Mouse (Mus musculus) stomach, embryonic 14.5 days (tissue): Measurements from ENCODE around the gene Srpr. TPM values are rescaled to one million over a fixed set of nuclear protein-coding genes. Genes with fewer than 3 reads are reported as not detected.

ENCODE experiments used
- ATAC-seq: fragments of 200-750 bp; cut with Nextera tagmentation; 2 replicates; pipeline ENCODE4 v1.8.0; 2017; ENCODE audit warnings: low read depth, moderate TSS enrichment; ENCODE audit not compliant: insufficient number of reproducible peaks, insufficient read depth, low FRiP score
- H3K27ac ChIP-seq: fragments of 300-500 bp; sonication (generic); 2 replicates; pipeline ENCODE4 v1.5.1; 2014; ENCODE audit warnings: mild to moderate bottlenecking, low read length, moderate library complexity, mixed read lengths
- H3K27me3 ChIP-seq: fragments of 300-500 bp; sonication (generic); 2 replicates; pipeline ENCODE4 v1.6.1; 2014; ENCODE audit warnings: low read length, control low read depth, mixed read lengths; ENCODE audit not compliant: control insufficient read depth, insufficient read depth
- H3K36me3 ChIP-seq: fragments of 300-500 bp; sonication (generic); 2 replicates; pipeline ENCODE4 v1.6.1; 2014; ENCODE audit warnings: mild to moderate bottlenecking, control low read depth, low read length, moderate library complexity, mixed read lengths; ENCODE audit not compliant: control insufficient read depth, insufficient read depth
- H3K4me1 ChIP-seq: fragments of 300-500 bp; sonication (generic); 2 replicates; pipeline ENCODE4 v1.6.1; 2014; ENCODE audit warnings: low read length, control low read depth, mixed read lengths; ENCODE audit not compliant: control insufficient read depth, insufficient read depth
- H3K4me2 ChIP-seq: fragments of 300-500 bp; sonication (generic); replicated peaks from 2 replicates; pipeline ENCODE4 v1.6.1; 2014; ENCODE audit warnings: low read depth, low read length, control low read depth
- H3K4me3 ChIP-seq: fragments of 300-500 bp; sonication (generic); 2 replicates; pipeline ENCODE4 v1.5.1; 2014; ENCODE audit warnings: low read depth, low read length, control low read depth
- H3K9ac ChIP-seq: fragments of 300-500 bp; sonication (generic); replicated peaks from 2 replicates; pipeline ENCODE4 v1.6.1; 2014; ENCODE audit warnings: low read depth, mild to moderate bottlenecking, control low read depth, low read length, moderate library complexity, mixed read lengths
- H3K9me3 ChIP-seq: fragments of 300-500 bp; sonication (generic); 2 replicates; pipeline ENCODE4 v1.6.1; 2016; ENCODE audit warnings: low read depth, low read length, control low read depth; ENCODE audit not compliant: control insufficient read depth
- WGBS: fragments of 180-500 bp; shearing (Covaris S2); extraction: QIAGEN DNeasy Blood & Tissue Kit; methylation state at CpG from one replicate; pipeline ENCODE4 v1.1.7; 2014; 5-methylcytosine and 5-hydroxymethylcytosine counted together
- polyA plus RNA-seq: library from polyadenylated mRNA; unstranded; fragments of >200 nt; fragmentation: Nextera tagmentation; extraction: Ambion mirVana; gene quantifications from 2 replicates; pipeline ENCODE4 v1.2.1, GENCODE M21; 2014

The Srpr gene
- polyA plus RNA-seq, 1 experiment from 2014 or later = 141 TPM

GRCm38 (mm10) chr9:35293465-35293864, 93.5 kb downstream of the Srpr start:
- WGBS = 79% methylated on average over 5 of the region's 5 CpGs
- no peaks in the 10 kb centered on the region for H3K9me3 ChIP-seq
- no peak overlapping the region for H3K4me3 ChIP-seq
- H3K27me3 ChIP-seq = no peaks in the 10 kb centered on the region
- no peak for ATAC-seq
- H3K4me1 ChIP-seq = no peaks in the 10 kb centered on the region
- H3K9ac ChIP-seq = no peak overlapping the region
- H3K4me2 ChIP-seq = no peak overlapping the region
- H3K27ac ChIP-seq = no peak overlapping the region
- H3K36me3 ChIP-seq = no peaks in the 10 kb centered on the region

Other genes with a start within 250 kb of the Srpr start
- 24.4 and 24.6 TPM in 2 replicates for gene St3gal4, start 80.9 kb upstream of the Srpr start, polyA plus RNA-seq
- 77.2 and 80.3 TPM in 2 replicates for gene Dcps, start 24.1 kb upstream of the Srpr start, polyA plus RNA-seq
- 13.9 and 14.1 TPM in 2 replicates for gene Tirap, start 116 bp downstream of the Srpr start, polyA plus RNA-seq
- 35.5 and 37.7 TPM in 2 replicates for gene Foxred1, start 10.9 kb downstream of the Srpr start, polyA plus RNA-seq
- 34.1 and 36.6 TPM in 2 replicates for gene Fam118b, start 67.6 kb downstream of the Srpr start, polyA plus RNA-seq
- gene Rpusd4, start 67.7 kb downstream of the Srpr start, polyA plus RNA-seq = 28.2 and 30.5 TPM in 2 replicates
- 12.7 and 13.8 TPM in 2 replicates for gene Cdon, start 221.0 kb downstream of the Srpr start, polyA plus RNA-seq